Mouse (Mus musculus): ENCODE data around the gene Cop1. TPM values are rescaled to one million over a fixed set of nuclear protein-coding genes. Genes with fewer than 3 reads are reported as not detected.

Cop1 gene
- polyA plus RNA-seq, 1 experiment = 122 TPM

DNA sequence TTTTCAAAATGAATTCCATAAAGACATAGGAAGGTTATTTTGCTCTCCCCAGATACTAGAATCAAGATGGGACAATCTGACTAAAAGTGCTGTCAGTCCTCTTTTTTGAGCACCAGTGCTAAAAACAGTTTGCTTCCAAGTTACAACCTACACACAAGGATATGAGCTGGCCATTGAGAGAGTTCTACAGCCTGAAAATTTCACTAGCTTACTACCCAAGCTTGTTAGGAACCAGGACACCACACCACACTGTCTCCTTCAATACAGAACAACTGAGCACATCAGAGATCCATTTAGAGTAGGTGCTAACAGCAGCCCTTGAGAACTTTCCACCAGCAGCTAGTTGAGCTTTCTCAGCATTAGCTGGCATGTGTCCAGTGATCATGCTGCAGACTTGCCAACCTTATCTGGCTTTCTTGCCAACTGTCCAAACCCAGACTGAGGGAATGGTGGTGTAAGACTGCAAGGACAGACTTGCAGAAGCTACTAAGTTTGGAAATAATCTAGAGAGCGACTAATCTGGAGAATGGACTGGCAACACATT is 123.0 kb downstream of the Cop1 start:
- Histone ChIP-seq H3K4me3 (ENCODE audit: insufficient read depth, low read length) (no peak overlapping the region), H3K4me1 (ENCODE audit: control insufficient read depth, insufficient read depth, low read length) (no peaks in the 10 kb centered on the region), H3K27ac (ENCODE audit: insufficient read depth, low read depth, low read length) (no peak overlapping the region)
- TF ChIP-seq POLR2A (IDR thresholded peaks at IDR 0.05; ENCODE audit: borderline replicate concordance, low read depth, low read length) (no peak), CTCF (IDR thresholded peaks at IDR 0.05; ENCODE audit: low read depth, low read length) (no peak)

- Histone ChIP-seq H3K4me3 (ENCODE audit: insufficient read depth, low read length) (no peak overlapping the region), H3K4me1 (ENCODE audit: control insufficient read depth, insufficient read depth, low read length) (no peaks in the 10 kb centered on the region), H3K27ac (ENCODE audit: insufficient read depth, low read depth, low read length) (no peak overlapping the region)
- TF ChIP-seq POLR2A (IDR thresholded peaks at IDR 0.05; ENCODE audit: borderline replicate concordance, low read depth, low read length) (no peak), CTCF (IDR thresholded peaks at IDR 0.05; ENCODE audit: low read depth, low read length) (no peak)
These were observed 126.6 kb downstream of the Cop1 start for GRCm38 (mm10) chr1:159358713-159359112.

- Histone ChIP-seq H3K4me1 (ENCODE audit: control insufficient read depth, insufficient read depth, low read length) (peaks cover 7% of the 10 kb centered on the region), H3K4me3 (ENCODE audit: insufficient read depth, low read length) (no peak overlapping the region), H3K27ac (ENCODE audit: insufficient read depth, low read depth, low read length) (no peak overlapping the region)
- TF ChIP-seq CTCF (IDR thresholded peaks at IDR 0.05; ENCODE audit: low read depth, low read length) (no peak), POLR2A (IDR thresholded peaks at IDR 0.05; ENCODE audit: borderline replicate concordance, low read depth, low read length) (no peak)
These were observed 139.8 kb downstream of the Cop1 start for GRCm38 (mm10) chr1:159371881-159372390.

DNA sequence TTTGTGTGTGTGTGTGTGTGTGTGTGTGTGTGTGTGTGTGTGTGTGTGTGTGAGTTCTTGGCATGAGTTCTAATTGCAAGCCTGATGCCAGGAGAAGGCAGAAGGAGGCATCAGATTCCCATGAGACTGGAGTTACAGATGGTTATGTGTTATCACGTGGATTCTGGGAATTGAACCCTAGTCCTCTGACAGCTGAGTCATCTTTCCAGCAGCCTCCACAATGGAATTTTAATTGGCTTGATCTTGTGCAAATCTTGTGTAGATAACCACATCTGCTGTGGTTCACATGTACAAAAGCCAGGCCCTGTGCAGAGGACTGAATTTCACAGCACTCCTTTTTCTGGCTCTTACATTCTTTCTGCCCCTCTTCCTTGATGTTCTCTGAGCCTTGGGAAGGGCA is 150.1 kb downstream of the Cop1 start:
- Histone ChIP-seq H3K4me1 (ENCODE audit: control insufficient read depth, insufficient read depth, low read length) (no peaks in the 10 kb centered on the region), H3K4me3 (ENCODE audit: insufficient read depth, low read length) (no peak overlapping the region), H3K27ac (ENCODE audit: insufficient read depth, low read depth, low read length) (no peak overlapping the region)
- TF ChIP-seq CTCF (IDR thresholded peaks at IDR 0.05; ENCODE audit: low read depth, low read length) (no peak), POLR2A (IDR thresholded peaks at IDR 0.05; ENCODE audit: borderline replicate concordance, low read depth, low read length) (no peak)

- H3K27ac ChIP-seq (ENCODE audit: insufficient read depth, low read depth, low read length) = no peak overlapping the region
- TF ChIP-seq CTCF (IDR thresholded peaks at IDR 0.05; ENCODE audit: low read depth, low read length) = no peak
- H3K4me3 ChIP-seq (ENCODE audit: insufficient read depth, low read length) = no peak overlapping the region
- H3K4me1 ChIP-seq (ENCODE audit: control insufficient read depth, insufficient read depth, low read length) = no peaks in the 10 kb centered on the region
These were observed 150.8 kb downstream of the Cop1 start for GRCm38 (mm10) chr1:159382916-159383315.

DNA sequence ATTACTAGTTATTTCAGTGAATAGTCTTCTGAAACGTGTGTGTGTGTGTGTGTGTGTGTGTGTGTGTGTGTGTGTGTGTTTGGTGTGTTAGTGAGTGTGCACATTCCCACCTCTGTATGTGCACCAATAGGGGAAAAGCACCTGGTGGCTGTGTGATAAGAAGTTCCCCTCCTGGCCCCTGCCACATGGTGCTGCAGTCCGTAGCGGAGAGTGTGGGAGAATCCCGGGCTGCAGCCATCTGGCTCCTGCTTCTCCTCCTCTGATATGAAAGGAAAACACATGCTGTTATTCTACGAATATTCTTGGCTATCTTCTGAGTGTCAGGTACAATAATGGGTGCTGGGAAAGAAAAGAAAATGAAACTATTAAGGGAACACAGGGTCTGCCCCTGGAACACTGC is 154.3 kb downstream of the Cop1 start:
- Histone ChIP-seq H3K4me3 (ENCODE audit: insufficient read depth, low read length) (no peak overlapping the region), H3K4me1 (ENCODE audit: control insufficient read depth, insufficient read depth, low read length) (no peaks in the 10 kb centered on the region), H3K27ac (ENCODE audit: insufficient read depth, low read depth, low read length) (no peak overlapping the region)
- no peak for TF ChIP-seq CTCF (IDR thresholded peaks at IDR 0.05; ENCODE audit: low read depth, low read length)
- TF ChIP-seq POLR2A (IDR thresholded peaks at IDR 0.05; ENCODE audit: borderline replicate concordance, low read depth, low read length) = no peak

GRCm38 (mm10) chr1:159388565-159389024 is 156.5 kb downstream of the Cop1 start:
- TF ChIP-seq CTCF (IDR thresholded peaks at IDR 0.05; ENCODE audit: low read depth, low read length) (no peak), POLR2A (IDR thresholded peaks at IDR 0.05; ENCODE audit: borderline replicate concordance, low read depth, low read length) (no peak)
- Histone ChIP-seq H3K4me3 (ENCODE audit: insufficient read depth, low read length) (no peak overlapping the region), H3K27ac (ENCODE audit: insufficient read depth, low read depth, low read length) (no peak overlapping the region), H3K4me1 (ENCODE audit: control insufficient read depth, insufficient read depth, low read length) (no peaks in the 10 kb centered on the region)

- H3K4me1 ChIP-seq (ENCODE audit: control insufficient read depth, insufficient read depth, low read length) = no peaks in the 10 kb centered on the region
- TF ChIP-seq CTCF (IDR thresholded peaks at IDR 0.05; ENCODE audit: low read depth, low read length) (no peak), POLR2A (IDR thresholded peaks at IDR 0.05; ENCODE audit: borderline replicate concordance, low read depth, low read length) (no peak)
- no peak overlapping the region for H3K27ac ChIP-seq (ENCODE audit: insufficient read depth, low read depth, low read length)
- H3K4me3 ChIP-seq (ENCODE audit: insufficient read depth, low read length) = no peak overlapping the region
These were observed 157.9 kb downstream of the Cop1 start for GRCm38 (mm10) chr1:159390049-159390448.

- Histone ChIP-seq H3K4me1 (ENCODE audit: control insufficient read depth, insufficient read depth, low read length) (no peaks in the 10 kb centered on the region), H3K4me3 (ENCODE audit: insufficient read depth, low read length) (no peak overlapping the region), H3K27ac (ENCODE audit: insufficient read depth, low read depth, low read length) (no peak overlapping the region)
- TF ChIP-seq POLR2A (IDR thresholded peaks at IDR 0.05; ENCODE audit: borderline replicate concordance, low read depth, low read length) (no peak), CTCF (IDR thresholded peaks at IDR 0.05; ENCODE audit: low read depth, low read length) (no peak)
These were observed 160.5 kb downstream of the Cop1 start for GRCm38 (mm10) chr1:159392667-159393066.

DNA sequence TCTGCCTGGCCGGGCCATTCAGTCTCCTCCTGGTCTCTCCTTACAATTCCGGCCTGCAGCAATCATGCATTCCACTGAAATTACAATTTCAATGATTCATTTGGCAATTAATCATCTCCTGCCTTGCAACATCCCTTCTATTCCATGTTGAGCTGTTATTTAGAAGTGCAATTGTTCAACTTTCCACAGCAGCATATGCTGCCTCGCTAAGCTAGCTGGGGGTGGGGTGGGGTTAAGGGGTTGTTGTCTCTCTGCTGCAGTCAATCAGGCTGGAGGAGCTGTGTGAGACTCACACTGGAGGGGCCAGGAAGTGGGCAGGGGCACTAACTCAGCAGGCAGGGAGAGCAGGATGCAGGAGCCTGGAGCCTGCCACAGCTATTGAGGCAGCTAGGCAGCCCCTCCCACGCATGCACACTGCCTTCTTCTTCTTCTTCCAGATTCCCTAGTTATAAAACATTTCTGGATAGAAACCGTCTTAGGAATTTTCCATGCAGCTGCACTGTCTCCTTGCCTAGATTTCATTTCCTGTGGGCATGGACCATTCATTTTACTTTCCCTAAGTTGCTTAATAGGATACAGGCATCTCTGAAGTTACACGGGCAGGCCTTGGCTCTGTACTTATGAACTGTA is 161.1 kb downstream of the Cop1 start:
- no peaks in the 10 kb centered on the region for H3K4me1 ChIP-seq (ENCODE audit: control insufficient read depth, insufficient read depth, low read length)
- TF ChIP-seq CTCF (IDR thresholded peaks at IDR 0.05; ENCODE audit: low read depth, low read length) (no peak), POLR2A (IDR thresholded peaks at IDR 0.05; ENCODE audit: borderline replicate concordance, low read depth, low read length) (no peak)
- H3K27ac ChIP-seq (ENCODE audit: insufficient read depth, low read depth, low read length) = no peak overlapping the region
- no peak overlapping the region for H3K4me3 ChIP-seq (ENCODE audit: insufficient read depth, low read length)

All from bone marrow macrophage, adult 2 months (primary cell).